Mouse (Mus musculus): ENCODE measurements around the gene Ap2a2.
"Not testable (repeated sequence)": the region's sequence is repeated elsewhere in the genome, so short reads cannot be mapped to it uniquely, and the experiment has no call there.

- TF ChIP-seq CTCF, EP300 (IDR thresholded peaks at IDR 0.05): not testable (repeated sequence)
Measured at GRCm38 (mm10) chr7:141638513-141639334, 76.8 kb downstream of the Ap2a2 start.
